Comparison of ENCODE assay signal across 11 mouse cellular contexts in genomic region chr11:98448191-98448790, GRCm38 (mm10). TPM values are rescaled to one million over a fixed set of nuclear protein-coding genes. Genes with fewer than 3 reads are reported as not detected.
A peak's percentile ranks its signal among the peaks of the same experiment; 100 is the strongest.
DNase-seq lines count a peak whose midpoint lies in the region; ATAC-seq and TF ChIP-seq lines count a peak whose summit lies in the region.
"Had no signal": no experiment of that assay in that cellular context is flagged by ENCODE, and none has a peak within 500 bp of the region (broad histone marks: within the 10 kb centered on the region; RNA-seq: fewer than 3 reads in every experiment).

No protein-coding gene starts in this region.

- H3K27ac ChIP-seq in thymus, adult 2 months (ENCODE audit: control insufficient read depth, insufficient read depth, low read length): 0 out of 2 replicates have a peak overlapping the region, but pooled peaks have one; percentile 2
- H3K27ac ChIP-seq in intestine, embryonic 16.5 days (ENCODE audit: low read length): peak overlapping the region; percentile 95
- H3K27ac ChIP-seq in liver, adult 2 months (replicated peaks; ENCODE audit: insufficient read depth, low read depth, low read length): peak overlapping the region; percentile 97
- H3K27ac ChIP-seq: neural tube, embryonic 12.5 days had no signal

- H3K4me1 ChIP-seq in thymus, adult 2 months (replicated peaks; ENCODE audit: control insufficient read depth, insufficient read depth, low read length): peaks cover 44% of the 10 kb centered on the region
- H3K4me1 ChIP-seq in intestine, embryonic 16.5 days (ENCODE audit: control insufficient read depth, insufficient read depth, low read length): peaks cover 12% of the 10 kb centered on the region
- peaks cover 18% of the 10 kb centered on the region for H3K4me1 ChIP-seq in liver, adult 2 months (ENCODE audit: control insufficient read depth, insufficient read depth, low read length)

- no peak for DNase-seq in thymus, adult 2 months
- DNase-seq in thymus, postnatal 36 days: no peak
- peak; percentile 91 for DNase-seq in liver, adult 2 months (ENCODE audit: extremely low read depth, low read depth, low spot score)
- DNase-seq in yolk sac, embryonic 10.5 days (ENCODE audit: low spot score): peak; percentile 87
- no peak for DNase-seq in spleen, postnatal 14 days (ENCODE audit: low spot score in 2 of 2)
- no peak for DNase-seq in right cerebral cortex, postnatal 25 days
- no peak for DNase-seq in layer of hippocampus, postnatal 10 days (ENCODE audit: low spot score in 2 of 2)
- DNase-seq: cerebellum, adult 9-10 months; layer of hippocampus, adult 9-11 months had no signal

- ATAC-seq in intestine, embryonic 16.5 days: peak; percentile 72

- no peak for TF ChIP-seq CTCF in thymus, adult 2 months (IDR thresholded peaks at IDR 0.05; ENCODE audit: borderline replicate concordance, control insufficient read depth, extremely low read depth, insufficient read depth, low read length, poor library complexity)
- TF ChIP-seq CTCF in liver, adult 2 months (IDR thresholded peaks at IDR 0.05; ENCODE audit: low read depth, low read length): no peak

- no peak for TF ChIP-seq POLR2A in thymus, adult 2 months (IDR thresholded peaks at IDR 0.05; ENCODE audit: control insufficient read depth, extremely low read depth, insufficient read depth, low read length, poor library complexity)
- TF ChIP-seq POLR2A in liver, adult 2 months (IDR thresholded peaks at IDR 0.05; ENCODE audit: extremely low read depth, insufficient read depth, low read length): 0 out of 2 replicates have a peak, but pooled peaks have one; percentile 17

- no peak overlapping the region for H3K4me3 ChIP-seq in thymus, adult 2 months (ENCODE audit: control insufficient read depth, insufficient read depth, low read length)
- peak overlapping the region; percentile 55 for H3K4me3 ChIP-seq in intestine, embryonic 16.5 days (ENCODE audit: low read length)
- H3K4me3 ChIP-seq in liver, adult 2 months (ENCODE audit: insufficient read depth, low read depth, low read length): peak overlapping the region; percentile 87
- H3K4me3 ChIP-seq: neural tube, embryonic 12.5 days had no signal

- H3K9me3 ChIP-seq in intestine, embryonic 16.5 days (ENCODE audit: control insufficient read depth, low read length): no peaks in the 10 kb centered on the region

- no peaks in the 10 kb centered on the region for H3K27me3 ChIP-seq in thymus, adult 2 months (ENCODE audit: control insufficient read depth, insufficient read depth, low read length)
- H3K27me3 ChIP-seq in intestine, embryonic 16.5 days (replicated peaks; ENCODE audit: control insufficient read depth, insufficient read depth, low read length): no peaks in the 10 kb centered on the region; the same call in 1 of the 2 replicates
- no peaks in the 10 kb centered on the region for H3K27me3 ChIP-seq in liver, adult 2 months (ENCODE audit: control insufficient read depth, insufficient read depth, low read length)

- H3K9ac ChIP-seq in intestine, embryonic 16.5 days (ENCODE audit: low read depth, low read length): peak overlapping the region; percentile 79
- peak overlapping the region; percentile 83 for H3K9ac ChIP-seq in liver, adult 2 months (ENCODE audit: low read depth, low read length)
- H3K9ac ChIP-seq: neural tube, embryonic 12.5 days had no signal

- peak overlapping the region; percentile 51 for H3K4me2 ChIP-seq in intestine, embryonic 16.5 days (ENCODE audit: low read depth, low read length)
- H3K4me2 ChIP-seq: neural tube, embryonic 12.5 days had no signal

- no peaks in the 10 kb centered on the region for H3K36me3 ChIP-seq in thymus, adult 2 months (ENCODE audit: control insufficient read depth, insufficient read depth, low read length)
- H3K36me3 ChIP-seq in intestine, embryonic 16.5 days (ENCODE audit: control insufficient read depth, insufficient read depth, low read length): peaks cover 3% of the 10 kb centered on the region; the same call in 1 of the 2 replicates
- peaks cover 26% of the 10 kb centered on the region for H3K36me3 ChIP-seq in liver, adult 2 months (ENCODE audit: control insufficient read depth, insufficient read depth, low read length)
- H3K36me3 ChIP-seq: neural tube, embryonic 12.5 days had no signal

- 70% methylated on average over 13 of the region's 13 CpGs for WGBS in thymus, adult 2 months
- 30% methylated on average over 13 of the region's 13 CpGs for WGBS in intestine, embryonic 16.5 days
- WGBS in liver, adult 2 months: 8% methylated on average over 13 of the region's 13 CpGs

- H3K79me2 ChIP-seq in liver, adult 2 months (ENCODE audit: control insufficient read depth, insufficient read depth, low read length): peaks cover 23% of the 10 kb centered on the region; the same call in 1 of the 2 replicates

RNA-seq across cellular contexts. Expression of gene Grb7, which starts 2.1 kb away (rescaled TPM):
- polyA plus RNA-seq in thymus, adult 2 months (2012; rRNA removed): 6.7 and 6.8 TPM in 2 replicates
- polyA plus RNA-seq in intestine, embryonic 16.5 days (2015; fragmentation: Nextera tagmentation; extraction: Ambion mirVana): 87.1 and 87.3 TPM in 2 replicates
- 58.2 and 84.8 TPM in 2 replicates for total RNA-seq in liver, adult 2 months (2014; rRNA removed)
- polyA plus RNA-seq in liver, adult 2 months (2012; rRNA removed): 134 and 136 TPM in 2 replicates
- total RNA-seq in layer of hippocampus, postnatal 10 days (2021): 1 to 10 TPM; 1.0 to 1.8 TPM

RNA-seq across cellular contexts. Expression of gene Mien1, which starts 9.5 kb away (rescaled TPM):
- 70.5 and 96.7 TPM in 2 replicates for polyA plus RNA-seq in thymus, adult 2 months (2012; rRNA removed)
- polyA plus RNA-seq in intestine, embryonic 16.5 days (2015; fragmentation: Nextera tagmentation; extraction: Ambion mirVana): 279 and 304 TPM in 2 replicates
- total RNA-seq in liver, adult 2 months (2014; rRNA removed): 62.8 and 64.1 TPM in 2 replicates
- polyA plus RNA-seq in liver, adult 2 months (2012; rRNA removed): 75.0 and 101 TPM in 2 replicates
- total RNA-seq in layer of hippocampus, postnatal 10 days (2021): 100 to 1,000 TPM; 108 to 110 TPM

RNA-seq across cellular contexts. Expression of gene Erbb2, which starts 36.0 kb away (rescaled TPM):
- 6.0 and 6.6 TPM in 2 replicates for polyA plus RNA-seq in thymus, adult 2 months (2012; rRNA removed)
- 33.8 and 37.5 TPM in 2 replicates for polyA plus RNA-seq in intestine, embryonic 16.5 days (2015; fragmentation: Nextera tagmentation; extraction: Ambion mirVana)
- total RNA-seq in liver, adult 2 months (2014; rRNA removed): 0.60 and 1.0 TPM in 2 replicates
- 0.56 and 0.72 TPM in 2 replicates for polyA plus RNA-seq in liver, adult 2 months (2012; rRNA removed)
- total RNA-seq in layer of hippocampus, postnatal 10 days (2021): 1 to 10 TPM; 3.3 to 4.2 TPM

RNA-seq across cellular contexts. Expression of gene Pgap3, which starts 48.0 kb away (rescaled TPM):
- 51.8 and 52.5 TPM in 2 replicates for polyA plus RNA-seq in thymus, adult 2 months (2012; rRNA removed)
- polyA plus RNA-seq in intestine, embryonic 16.5 days (2015; fragmentation: Nextera tagmentation; extraction: Ambion mirVana): 19.5 and 20.4 TPM in 2 replicates
- total RNA-seq in liver, adult 2 months (2014; rRNA removed): 0.37 and 0.87 TPM in 2 replicates
- polyA plus RNA-seq in liver, adult 2 months (2012; rRNA removed): 3.7 and 5.0 TPM in 2 replicates
- 10 to 100 TPM in 1 of 2 experiments, 1 to 10 TPM in 1; 8.9 to 10.1 TPM for total RNA-seq in layer of hippocampus, postnatal 10 days (2021)

Comparison
In these comparisons a context has a peak if more than half of its experiments do, and no peak if none do; other contexts are left out.
1. DNase-seq: peak in liver, adult 2 months (single experiment) and yolk sac, embryonic 10.5 days (single experiment); none in thymus, adult 2 months (single experiment), thymus, postnatal 36 days (0 of 2), spleen, postnatal 14 days (0 of 2), right cerebral cortex, postnatal 25 days (single experiment) and layer of hippocampus, postnatal 10 days (0 of 2).
2. H3K27ac ChIP-seq: peak in every context shown above with its lines; median percentile 97 in liver, adult 2 months; 95 in intestine, embryonic 16.5 days; 2 in thymus, adult 2 months.
3. RNA of gene Grb7, which starts 2.1 kb away (polyA plus RNA-seq): 134 to 136 TPM in liver, adult 2 months and 87.1 to 87.3 TPM in intestine, embryonic 16.5 days; 6.7 to 6.8 TPM in thymus, adult 2 months; every median in the first group is over 10 times any median in the second.